Mouse (Mus musculus): ENCODE measurements around the gene Olfr960.

- no peak for TF ChIP-seq POLR2A (IDR thresholded peaks at IDR 0.05; ENCODE audit: low read depth, low read length)
- TF ChIP-seq CTCF (IDR thresholded peaks at IDR 0.05; ENCODE audit: extremely low read depth, insufficient read length, insufficient replicate concordance, low read depth, low read length): no peak
Observed at GRCm38 (mm10) chr9:39644785-39645184, 23.6 kb downstream of the Olfr960 start, which contains the start of gene Olfr961.
